Mouse (Mus musculus): ENCODE measurements at regions not wholly inside any gene's neighbourhood (a gene's known extent, or its start where the extent isn't known, plus 50 kb on each side); places are given as distances from the start of the nearest gene placed in this dataset.

- TF ChIP-seq POLR2A (IDR thresholded peaks at IDR 0.05; ENCODE audit: borderline replicate concordance, extremely low read depth, low read depth, low read length) (no peak), CTCF (IDR thresholded peaks at IDR 0.05; ENCODE audit: insufficient read depth, low read length) (no peak)
Observed at GRCm38 (mm10) chr3:52495401-52495800, 227.3 kb downstream of the Foxo1 start.
